In genomic region chr6:48511861-48512260, GRCm38 (mm10) we compare ENCODE assay signal across 14 mouse cellular contexts. TPM values are rescaled to one million over a fixed set of nuclear protein-coding genes. Genes with fewer than 3 reads are reported as not detected.
DNase-seq lines count a peak whose midpoint lies in the region.
"Had no signal": no experiment of that assay in that cellular context is flagged by ENCODE, and none has a peak within 500 bp of the region (broad histone marks: within the 10 kb centered on the region; RNA-seq: fewer than 3 reads in every experiment).

No protein-coding gene starts in this region.

- peak; percentile 56 for DNase-seq in adrenal gland, adult 2 months
- no peak for DNase-seq in adrenal gland, postnatal 4 days (ENCODE audit: low spot score in 2 of 2)
- DNase-seq in adrenal gland, postnatal 10 days = peak; percentile 44
- peak; percentile 64 for DNase-seq in adrenal gland, postnatal 14 days
- no peak for DNase-seq in heart, adult 8-10 months (ENCODE audit: low spot score)
- DNase-seq in cerebellum, adult 11-12 months = no peak
- DNase-seq: cerebellum, adult 18-20 months; cerebellum, adult 8-10 months; cerebellum, adult 9-11 months; cerebellum, postnatal 14 days; cerebellum, postnatal 36 days; embryo, embryonic 11 days had no signal

RNA-seq across cellular contexts. Expression of gene Atp6v0e2, which starts 25.6 kb away (rescaled TPM):
- 10 to 100 TPM; 70.7 to 78.4 TPM for total RNA-seq in adrenal gland, adult 2 months (2021)
- 182 and 183 TPM in 2 replicates for polyA plus RNA-seq in adrenal gland, adult 2 months (2012; rRNA removed)
- 10 to 100 TPM; 55.8 to 57.0 TPM for total RNA-seq in adrenal gland, postnatal 4 days (2021)
- 10 to 100 TPM; 35.9 to 42.8 TPM for total RNA-seq in adrenal gland, postnatal 10 days (2021)
- 41.8 and 45.7 TPM in 2 replicates for total RNA-seq in adrenal gland, postnatal 14 days (2021)
- 10 to 100 TPM; 18.1 to 27.4 (median 23.3) TPM for total RNA-seq in heart, adult 8-10 months (2022)
- total RNA-seq: MEL had no signal
- polyA plus RNA-seq: erythroblast, embryonic 14.5 days had no signal

RNA-seq across cellular contexts. Expression of gene Lrrc61, which starts 42.7 kb away (rescaled TPM):
- total RNA-seq in adrenal gland, adult 2 months (2021) = 10 to 100 TPM; 30.8 to 45.1 TPM
- 32.4 and 33.3 TPM in 2 replicates for polyA plus RNA-seq in adrenal gland, adult 2 months (2012; rRNA removed)
- 10 to 100 TPM; 42.8 to 43.5 TPM for total RNA-seq in adrenal gland, postnatal 4 days (2021)
- total RNA-seq in adrenal gland, postnatal 10 days (2021) = 10 to 100 TPM; 25.1 to 27.3 TPM
- 26.1 and 28.7 TPM in 2 replicates for total RNA-seq in adrenal gland, postnatal 14 days (2021)
- total RNA-seq in heart, adult 8-10 months (2022) = 10 to 100 TPM; 17.7 to 20.1 (median 18.8) TPM
- total RNA-seq: MEL had no signal

Comparison
In these comparisons a context has a peak if more than half of its experiments do, and no peak if none do; other contexts are left out.
1. DNase-seq: peak in adrenal gland, adult 2 months (single experiment), adrenal gland, postnatal 10 days (single experiment) and adrenal gland, postnatal 14 days (single experiment); none in adrenal gland, postnatal 4 days (0 of 2), heart, adult 8-10 months (single experiment) and cerebellum, adult 11-12 months (single experiment).